Mouse (Mus musculus) heart, adult 2 months (tissue): Measurements from ENCODE around the gene Eps15.

ENCODE experiments used
- CTCF ChIP-seq: fragments of 200-600 bp; IDR thresholded peaks from 2 replicates; pipeline ENCODE4 v1.8.1; 2022; ENCODE audit warnings: antibody characterized with exemption, mild to moderate bottlenecking, moderate library complexity
- EP300 ChIP-seq: fragments of 200-500 bp; IDR thresholded peaks from 2 replicates; pipeline ENCODE4 v1.6.1; 2011; ENCODE audit warnings: low read depth, low read length, control low read depth; ENCODE audit not compliant: insufficient read depth
- POLR2A ChIP-seq: fragments of 200-500 bp; IDR thresholded peaks from 2 replicates; pipeline ENCODE4 v1.6.1; 2011; ENCODE audit warnings: mild to moderate bottlenecking, low read depth, low read length, control low read depth; ENCODE audit not compliant: insufficient read depth

DNA sequence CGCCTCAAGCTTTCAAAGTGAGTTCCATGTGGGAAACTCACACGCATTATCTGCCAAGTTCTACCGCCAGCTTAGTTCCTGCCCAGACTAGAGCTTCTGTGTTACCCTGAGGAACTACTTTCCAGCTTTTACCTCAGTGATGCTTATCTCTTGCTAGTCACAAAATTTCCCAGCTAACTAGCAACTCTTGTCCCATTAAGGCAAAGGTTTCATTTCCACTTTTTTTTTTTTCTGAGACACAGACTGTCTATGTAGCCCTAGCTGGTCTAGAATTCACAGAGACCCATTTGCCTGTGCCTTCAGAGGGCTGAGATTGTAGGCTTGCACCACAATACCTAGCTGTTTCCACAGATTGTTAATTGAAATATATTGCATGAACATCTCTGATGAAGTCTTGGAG is 12.6 kb upstream of the Eps15 start:
- TF ChIP-seq POLR2A (no peak), CTCF (no peak), EP300 (no peak)
